Mouse (Mus musculus): ENCODE results near the gene Ndrg4. TPM values are rescaled to one million over a fixed set of nuclear protein-coding genes. Genes with fewer than 3 reads are reported as not detected.

Gene Ndrg4
- 75.2 and 77.7 TPM in 2 replicates for polyA plus RNA-seq (2016; fragmentation: Nextera tagmentation; extraction: Ambion mirVana)

- H3K27me3 ChIP-seq = peaks cover 73% of the 10 kb centered on the region
These were observed at the start of gene Ndrg4 for GRCm38 (mm10) chr8:95676631-95677030. Gene Ndrg4, plus strand, starts transcription at chr8:95676980.

GRCm38 (mm10) chr8:95632840-95633239, 43.9 kb upstream of the Ndrg4 start:
- H3K4me3 ChIP-seq = peak overlapping the region; percentile 88
- H3K36me3 ChIP-seq = no peaks in the 10 kb centered on the region
- H3K9me3 ChIP-seq = no peaks in the 10 kb centered on the region
- peaks cover 10% of the 10 kb centered on the region for H3K4me1 ChIP-seq
- H3K27ac ChIP-seq (replicated peaks) = no peak overlapping the region
- ATAC-seq (ENCODE audit: low FRiP score, low read depth) = peak; percentile 44
- no peak overlapping the region for H3K9ac ChIP-seq (replicated peaks)
- peak overlapping the region; percentile 84 for H3K4me2 ChIP-seq (replicated peaks)
- 80% methylated on average over 6 of the region's 6 CpGs for WGBS
- peaks cover 14% of the 10 kb centered on the region; the same call in 1 of the 2 replicates for H3K27me3 ChIP-seq

More at GRCm38 (mm10) chr8:95676631-95677030, at the start of gene Ndrg4:
- no peak within 1 kb of the TSS for H3K27ac ChIP-seq (replicated peaks)
- H3K9ac ChIP-seq (replicated peaks) = peak within 1 kb of the TSS; percentile 63
- no peak for ATAC-seq (ENCODE audit: low FRiP score, low read depth)
- H3K36me3 ChIP-seq = no peaks in the 10 kb centered on the region
- H3K9me3 ChIP-seq = no peaks in the 10 kb centered on the region
- H3K4me3 ChIP-seq = peak within 1 kb of the TSS; percentile 60
- H3K4me1 ChIP-seq = peaks cover 15% of the 10 kb centered on the region; the same call in 1 of the 2 replicates
- WGBS = 41% methylated on average over 9 of the region's 9 CpGs
- peak within 1 kb of the TSS; percentile 92 for H3K4me2 ChIP-seq (replicated peaks)

GRCm38 (mm10) chr8:95633262-95634062, 43.3 kb upstream of the Ndrg4 start, which contains the start of gene Gins3:
Gene Gins3, plus strand, starts transcription at chr8:95633453.
- Histone ChIP-seq H3K4me3 (peak within 1 kb of the TSS; percentile 88), H3K4me2 (replicated peaks) (peak within 1 kb of the TSS; percentile 84), H3K27ac (replicated peaks) (peak within 1 kb of the TSS; percentile 35; the same call in 1 of the 2 replicates), H3K27me3 (peaks cover 9% of the 10 kb centered on the region; the same call in 1 of the 2 replicates), H3K9ac (replicated peaks) (peak within 1 kb of the TSS; percentile 72), H3K36me3 (no peaks in the 10 kb centered on the region), H3K9me3 (no peaks in the 10 kb centered on the region), H3K4me1 (peaks cover 10% of the 10 kb centered on the region)
- ATAC-seq (ENCODE audit: low FRiP score, low read depth) = peak; percentile 94
- 1% methylated on average over 52 of the region's 52 CpGs for WGBS

GRCm38 (mm10) chr8:95634063-95634340, 42.8 kb upstream of the Ndrg4 start:
- Histone ChIP-seq H3K4me1 (peaks cover 10% of the 10 kb centered on the region), H3K9me3 (no peaks in the 10 kb centered on the region), H3K4me2 (replicated peaks) (peak overlapping the region; percentile 84), H3K27me3 (peaks cover 4% of the 10 kb centered on the region; the same call in 1 of the 2 replicates), H3K36me3 (no peaks in the 10 kb centered on the region), H3K4me3 (peak overlapping the region; percentile 88), H3K9ac (replicated peaks) (peak overlapping the region; percentile 72), H3K27ac (replicated peaks) (no peak overlapping the region)
- ATAC-seq (ENCODE audit: low FRiP score, low read depth) = no peak
- 4% methylated on average over 6 of the region's 6 CpGs for WGBS

- Histone ChIP-seq H3K36me3 (0 out of 2 replicates have a peak, but pooled peaks cover 3% of the 10 kb centered on the region), H3K9me3 (no peaks in the 10 kb centered on the region), H3K4me3 (no peak overlapping the region), H3K27me3 (no peaks in the 10 kb centered on the region), H3K27ac (replicated peaks) (no peak overlapping the region), H3K9ac (replicated peaks) (no peak overlapping the region), H3K4me2 (replicated peaks) (no peak overlapping the region), H3K4me1 (no peaks in the 10 kb centered on the region)
- 94% methylated on average over 2 of the region's 2 CpGs for WGBS
- ATAC-seq (ENCODE audit: low FRiP score, low read depth) = no peak
These were observed 31.8 kb upstream of the Ndrg4 start for GRCm38 (mm10) chr8:95644942-95645341.

GRCm38 (mm10) chr8:95648251-95648650, 28.5 kb upstream of the Ndrg4 start:
- Histone ChIP-seq H3K27ac (replicated peaks) (no peak overlapping the region), H3K9me3 (no peaks in the 10 kb centered on the region), H3K9ac (replicated peaks) (no peak overlapping the region), H3K4me2 (replicated peaks) (no peak overlapping the region), H3K36me3 (0 out of 2 replicates have a peak, but pooled peaks cover 3% of the 10 kb centered on the region), H3K4me3 (no peak overlapping the region), H3K4me1 (0 out of 2 replicates have a peak, but pooled peaks cover 3% of the 10 kb centered on the region), H3K27me3 (0 out of 2 replicates have a peak, but pooled peaks cover 3% of the 10 kb centered on the region)
- 85% methylated on average over 3 of the region's 3 CpGs for WGBS
- ATAC-seq (ENCODE audit: low FRiP score, low read depth) = no peak

GRCm38 (mm10) chr8:95653351-95653750, 23.4 kb upstream of the Ndrg4 start:
- Histone ChIP-seq H3K4me3 (no peak overlapping the region), H3K4me1 (peaks cover 13% of the 10 kb centered on the region; the same call in 1 of the 2 replicates), H3K36me3 (no peaks in the 10 kb centered on the region), H3K27ac (replicated peaks) (no peak overlapping the region), H3K9ac (replicated peaks) (no peak overlapping the region), H3K9me3 (no peaks in the 10 kb centered on the region), H3K27me3 (0 out of 2 replicates have a peak, but pooled peaks cover 3% of the 10 kb centered on the region), H3K4me2 (replicated peaks) (no peak overlapping the region)
- WGBS = 82% methylated on average over 5 of the region's 5 CpGs
- ATAC-seq (ENCODE audit: low FRiP score, low read depth) = no peak

GRCm38 (mm10) chr8:95655831-95656230, 20.9 kb upstream of the Ndrg4 start:
- 87% methylated on average over 7 of the region's 7 CpGs for WGBS
- no peaks in the 10 kb centered on the region for H3K9me3 ChIP-seq
- H3K4me1 ChIP-seq = peaks cover 11% of the 10 kb centered on the region; the same call in 1 of the 2 replicates
- no peak for ATAC-seq (ENCODE audit: low FRiP score, low read depth)
- H3K9ac ChIP-seq (replicated peaks) = no peak overlapping the region
- H3K27ac ChIP-seq (replicated peaks) = no peak overlapping the region
- no peaks in the 10 kb centered on the region for H3K36me3 ChIP-seq
- H3K4me2 ChIP-seq (replicated peaks) = no peak overlapping the region
- H3K4me3 ChIP-seq = no peak overlapping the region
- no peaks in the 10 kb centered on the region for H3K27me3 ChIP-seq

GRCm38 (mm10) chr8:95656316-95657002, 20.3 kb upstream of the Ndrg4 start:
- H3K27ac ChIP-seq (replicated peaks) = no peak overlapping the region
- no peak overlapping the region for H3K4me2 ChIP-seq (replicated peaks)
- no peaks in the 10 kb centered on the region for H3K9me3 ChIP-seq
- no peak for ATAC-seq (ENCODE audit: low FRiP score, low read depth)
- H3K9ac ChIP-seq (replicated peaks) = no peak overlapping the region
- WGBS = 60% methylated on average over 5 of the region's 5 CpGs
- H3K27me3 ChIP-seq = no peaks in the 10 kb centered on the region
- no peaks in the 10 kb centered on the region for H3K36me3 ChIP-seq
- H3K4me3 ChIP-seq = no peak overlapping the region
- peaks cover 9% of the 10 kb centered on the region; the same call in 1 of the 2 replicates for H3K4me1 ChIP-seq

- WGBS = 68% methylated on average over 2 of the region's 2 CpGs
- Histone ChIP-seq H3K4me3 (no peak overlapping the region), H3K4me2 (replicated peaks) (no peak overlapping the region), H3K27me3 (no peaks in the 10 kb centered on the region), H3K27ac (replicated peaks) (no peak overlapping the region), H3K9ac (replicated peaks) (no peak overlapping the region), H3K9me3 (no peaks in the 10 kb centered on the region), H3K4me1 (peaks cover 9% of the 10 kb centered on the region; the same call in 1 of the 2 replicates), H3K36me3 (no peaks in the 10 kb centered on the region)
- no peak for ATAC-seq (ENCODE audit: low FRiP score, low read depth)
These were observed 19.3 kb upstream of the Ndrg4 start for GRCm38 (mm10) chr8:95657523-95657922.

- Histone ChIP-seq H3K9ac (replicated peaks) (no peak overlapping the region), H3K4me1 (peaks cover 9% of the 10 kb centered on the region; the same call in 1 of the 2 replicates), H3K4me2 (replicated peaks) (no peak overlapping the region), H3K36me3 (no peaks in the 10 kb centered on the region), H3K27me3 (no peaks in the 10 kb centered on the region), H3K27ac (replicated peaks) (no peak overlapping the region), H3K4me3 (no peak overlapping the region), H3K9me3 (no peaks in the 10 kb centered on the region)
- no peak for ATAC-seq (ENCODE audit: low FRiP score, low read depth)
- WGBS = 67% methylated on average over 6 of the region's 6 CpGs
These were observed 16.4 kb upstream of the Ndrg4 start for GRCm38 (mm10) chr8:95660334-95660882.
